Mouse (Mus musculus): Measurements from ENCODE around the gene Efcab3. TPM values are rescaled to one million over a fixed set of nuclear protein-coding genes. Genes with fewer than 3 reads are reported as not detected.

The Efcab3 gene
- polyA plus RNA-seq, 1 experiment = not detected

DNA sequence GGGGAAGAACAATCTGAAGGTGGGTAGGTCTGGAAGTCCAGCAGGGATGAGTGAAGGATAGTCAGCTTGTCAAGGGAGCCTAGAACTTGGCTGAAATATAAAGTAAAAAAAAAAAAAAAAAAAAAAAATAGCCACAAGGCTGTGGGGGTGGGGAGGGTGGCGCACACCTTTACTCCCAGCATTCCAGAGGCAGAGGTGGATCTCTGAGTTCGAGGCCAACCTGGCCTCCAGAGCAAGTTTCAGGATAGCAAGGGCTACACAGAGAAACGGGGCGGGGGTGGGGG, 88.6 kb downstream of the Efcab3 start:
- WGBS = 29% methylated on average over 4 of the region's 4 CpGs

DNA sequence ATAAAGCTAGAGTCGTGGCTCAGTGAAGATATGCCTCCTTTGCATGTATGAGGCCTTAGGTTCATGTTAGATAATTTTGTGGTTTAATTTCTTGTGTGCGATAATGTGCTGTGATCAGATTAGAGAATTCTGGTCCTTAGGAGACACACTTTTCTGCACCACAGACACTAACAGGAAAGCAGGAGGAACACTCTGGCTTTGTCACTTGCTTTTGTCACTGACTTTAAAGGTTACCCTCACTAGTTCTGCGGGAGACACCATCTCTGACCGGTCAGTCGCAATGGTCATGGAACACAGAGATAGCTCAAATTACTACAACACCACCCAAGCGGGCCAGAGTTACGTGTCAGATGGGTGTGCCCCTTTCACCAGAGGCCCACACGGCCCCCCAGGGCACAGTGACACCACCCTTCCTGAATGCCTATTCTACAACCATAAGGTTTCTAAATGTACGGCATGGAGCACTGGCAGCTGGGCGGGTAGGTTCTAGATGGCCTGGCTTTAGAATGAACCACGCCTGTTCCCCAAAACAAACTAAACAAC, 89.0 kb downstream of the Efcab3 start:
- no peaks in the 10 kb centered on the region for H3K36me3 ChIP-seq (ENCODE audit: control insufficient read depth, insufficient read depth, low read length)
- no peak for DNase-seq
- TF ChIP-seq POLR2A (IDR thresholded peaks at IDR 0.05; ENCODE audit: control insufficient read depth, extremely low read depth, insufficient read depth, low read length, poor library complexity) (no peak), CTCF (IDR thresholded peaks at IDR 0.05; ENCODE audit: borderline replicate concordance, control insufficient read depth, extremely low read depth, insufficient read depth, low read length, poor library complexity) (no peak)
- no peak overlapping the region for H3K27ac ChIP-seq (ENCODE audit: control insufficient read depth, insufficient read depth, low read length)
- H3K4me3 ChIP-seq (ENCODE audit: control insufficient read depth, insufficient read depth, low read length) = no peak overlapping the region
- WGBS = 61% methylated on average over 11 of the region's 11 CpGs
- H3K27me3 ChIP-seq (ENCODE audit: control insufficient read depth, insufficient read depth, low read length) = no peaks in the 10 kb centered on the region
- peaks cover 27% of the 10 kb centered on the region for H3K4me1 ChIP-seq (replicated peaks; ENCODE audit: control insufficient read depth, insufficient read depth, low read length)

More for the DNA sequence above, 88.6 kb downstream of the Efcab3 start:
- TF ChIP-seq CTCF (IDR thresholded peaks at IDR 0.05; ENCODE audit: borderline replicate concordance, control insufficient read depth, extremely low read depth, insufficient read depth, low read length, poor library complexity) (no peak), POLR2A (IDR thresholded peaks at IDR 0.05; ENCODE audit: control insufficient read depth, extremely low read depth, insufficient read depth, low read length, poor library complexity) (no peak)
- H3K36me3 ChIP-seq (ENCODE audit: control insufficient read depth, insufficient read depth, low read length) = no peaks in the 10 kb centered on the region
- peak overlapping the region; percentile 45 for H3K4me3 ChIP-seq (ENCODE audit: control insufficient read depth, insufficient read depth, low read length)
- peak overlapping the region; percentile 13; the same call in 1 of the 2 replicates for H3K27ac ChIP-seq (ENCODE audit: control insufficient read depth, insufficient read depth, low read length)
- DNase-seq = no peak
- H3K27me3 ChIP-seq (ENCODE audit: control insufficient read depth, insufficient read depth, low read length) = no peaks in the 10 kb centered on the region
- peaks cover 27% of the 10 kb centered on the region for H3K4me1 ChIP-seq (replicated peaks; ENCODE audit: control insufficient read depth, insufficient read depth, low read length)

GRCm38 (mm10) chr11:105153068-105153833, 89.9 kb downstream of the Efcab3 start:
- TF ChIP-seq POLR2A (IDR thresholded peaks at IDR 0.05; ENCODE audit: control insufficient read depth, extremely low read depth, insufficient read depth, low read length, poor library complexity) (no peak), CTCF (IDR thresholded peaks at IDR 0.05; ENCODE audit: borderline replicate concordance, control insufficient read depth, extremely low read depth, insufficient read depth, low read length, poor library complexity) (no peak)
- Histone ChIP-seq H3K27me3 (ENCODE audit: control insufficient read depth, insufficient read depth, low read length) (no peaks in the 10 kb centered on the region), H3K36me3 (ENCODE audit: control insufficient read depth, insufficient read depth, low read length) (no peaks in the 10 kb centered on the region), H3K4me3 (ENCODE audit: control insufficient read depth, insufficient read depth, low read length) (no peak overlapping the region), H3K4me1 (replicated peaks; ENCODE audit: control insufficient read depth, insufficient read depth, low read length) (peaks cover 27% of the 10 kb centered on the region), H3K27ac (ENCODE audit: control insufficient read depth, insufficient read depth, low read length) (no peak overlapping the region)
- no peak for DNase-seq
- 61% methylated on average over 12 of the region's 12 CpGs for WGBS

DNA sequence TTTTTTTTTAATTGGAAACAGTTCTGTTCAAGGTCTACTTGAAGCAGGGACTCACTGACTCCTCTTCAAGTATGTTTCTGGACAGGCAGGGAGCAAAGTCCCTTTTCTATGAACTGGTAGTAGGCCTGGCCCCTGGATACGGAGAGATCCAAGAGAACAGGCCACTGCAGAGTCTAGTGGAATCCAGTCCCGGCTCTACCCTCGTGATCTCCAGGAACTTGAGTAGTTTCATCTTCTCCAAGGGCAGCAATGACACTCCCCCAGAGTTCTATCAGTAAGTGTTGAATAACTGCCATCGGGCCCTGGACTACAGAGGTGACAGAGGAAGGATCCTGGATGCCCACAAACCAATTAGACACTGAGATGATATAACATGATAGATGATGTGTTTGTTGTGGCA, 92.5 kb downstream of the Efcab3 start:
- Histone ChIP-seq H3K27ac (ENCODE audit: control insufficient read depth, insufficient read depth, low read length) (no peak overlapping the region), H3K4me3 (ENCODE audit: control insufficient read depth, insufficient read depth, low read length) (no peak overlapping the region), H3K27me3 (ENCODE audit: control insufficient read depth, insufficient read depth, low read length) (no peaks in the 10 kb centered on the region), H3K36me3 (ENCODE audit: control insufficient read depth, insufficient read depth, low read length) (no peaks in the 10 kb centered on the region), H3K4me1 (replicated peaks; ENCODE audit: control insufficient read depth, insufficient read depth, low read length) (peaks cover 22% of the 10 kb centered on the region)
- no peak for DNase-seq
- TF ChIP-seq POLR2A (IDR thresholded peaks at IDR 0.05; ENCODE audit: control insufficient read depth, extremely low read depth, insufficient read depth, low read length, poor library complexity) (no peak), CTCF (IDR thresholded peaks at IDR 0.05; ENCODE audit: borderline replicate concordance, control insufficient read depth, extremely low read depth, insufficient read depth, low read length, poor library complexity) (no peak)
- WGBS = 55% methylated on average over 4 of the region's 4 CpGs

GRCm38 (mm10) chr11:105156748-105157267, 93.4 kb downstream of the Efcab3 start:
- H3K27ac ChIP-seq (ENCODE audit: control insufficient read depth, insufficient read depth, low read length) = no peak overlapping the region
- no peak for TF ChIP-seq POLR2A (IDR thresholded peaks at IDR 0.05; ENCODE audit: control insufficient read depth, extremely low read depth, insufficient read depth, low read length, poor library complexity)
- TF ChIP-seq CTCF (IDR thresholded peaks at IDR 0.05; ENCODE audit: borderline replicate concordance, control insufficient read depth, extremely low read depth, insufficient read depth, low read length, poor library complexity) = no peak
- H3K27me3 ChIP-seq (ENCODE audit: control insufficient read depth, insufficient read depth, low read length) = no peaks in the 10 kb centered on the region
- DNase-seq = no peak
- H3K4me3 ChIP-seq (ENCODE audit: control insufficient read depth, insufficient read depth, low read length) = peak overlapping the region; percentile 25
- H3K36me3 ChIP-seq (ENCODE audit: control insufficient read depth, insufficient read depth, low read length) = no peaks in the 10 kb centered on the region
- peaks cover 14% of the 10 kb centered on the region for H3K4me1 ChIP-seq (replicated peaks; ENCODE audit: control insufficient read depth, insufficient read depth, low read length)
- WGBS = 76% methylated on average over 19 of the region's 19 CpGs

DNA sequence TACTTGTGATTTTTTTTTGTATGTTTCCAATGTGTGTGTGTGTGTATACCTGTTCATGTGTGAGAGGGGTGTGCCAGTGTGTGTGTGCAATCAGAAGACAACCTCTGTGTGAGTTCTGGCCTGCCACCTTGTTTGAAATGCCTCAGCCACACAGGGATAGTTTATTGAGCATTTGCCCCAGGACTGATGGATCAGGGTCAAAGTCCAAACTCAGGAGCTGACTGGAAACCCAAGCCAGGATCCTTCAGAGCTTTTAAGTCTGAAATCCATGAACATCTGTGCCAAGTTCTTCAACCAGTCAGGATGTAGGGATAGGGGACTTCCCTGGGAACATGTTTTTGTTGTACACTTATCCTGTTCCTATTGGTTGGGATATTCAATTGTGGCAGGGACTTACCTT, 94.7 kb downstream of the Efcab3 start:
- Histone ChIP-seq H3K27me3 (ENCODE audit: control insufficient read depth, insufficient read depth, low read length) (no peaks in the 10 kb centered on the region), H3K36me3 (ENCODE audit: control insufficient read depth, insufficient read depth, low read length) (no peaks in the 10 kb centered on the region), H3K4me1 (replicated peaks; ENCODE audit: control insufficient read depth, insufficient read depth, low read length) (0 out of 2 replicates have a peak, but pooled peaks cover 6% of the 10 kb centered on the region), H3K27ac (ENCODE audit: control insufficient read depth, insufficient read depth, low read length) (no peak overlapping the region), H3K4me3 (ENCODE audit: control insufficient read depth, insufficient read depth, low read length) (no peak overlapping the region)
- DNase-seq = no peak
- no peak for TF ChIP-seq POLR2A (IDR thresholded peaks at IDR 0.05; ENCODE audit: control insufficient read depth, extremely low read depth, insufficient read depth, low read length, poor library complexity)
- TF ChIP-seq CTCF (IDR thresholded peaks at IDR 0.05; ENCODE audit: borderline replicate concordance, control insufficient read depth, extremely low read depth, insufficient read depth, low read length, poor library complexity) = no peak

Measured in thymus, adult 2 months (tissue).